In the genomic region with DNA sequence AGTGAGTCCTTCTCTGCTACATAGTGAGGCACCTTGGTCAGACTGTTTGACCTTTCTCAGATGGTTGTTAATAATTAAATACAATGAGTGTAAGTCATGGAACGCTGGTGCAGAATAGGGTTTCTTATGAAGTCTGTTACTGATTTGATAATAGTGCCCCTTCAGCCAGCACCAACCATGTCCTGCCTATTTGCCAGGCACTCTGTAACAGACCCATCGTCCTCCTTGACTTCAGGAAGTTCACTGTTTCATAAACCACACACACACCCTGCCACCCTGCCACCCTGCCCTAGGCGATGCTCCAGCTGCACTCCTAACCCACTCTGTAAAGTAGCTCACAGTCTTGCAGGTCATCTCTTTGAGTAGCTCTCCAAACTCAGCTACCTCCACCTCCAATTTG, we compare ENCODE assay signal across 21 mouse cellular contexts. TPM values are rescaled to one million over a fixed set of nuclear protein-coding genes. Genes with fewer than 3 reads are reported as not detected.
DNase-seq lines count a peak whose midpoint lies in the region; ATAC-seq and TF ChIP-seq lines count a peak whose summit lies in the region.
"Had no signal": no experiment of that assay in that cellular context is flagged by ENCODE, and none has a peak within 500 bp of the region (broad histone marks: within the 10 kb centered on the region; RNA-seq: fewer than 3 reads in every experiment).

No protein-coding gene starts in this region.

- TF ChIP-seq CTCF in liver, adult 2 months (IDR thresholded peaks at IDR 0.05; ENCODE audit: low read depth, low read length) = no peak
- no peak for TF ChIP-seq CTCF in liver, postnatal 0 days (IDR thresholded peaks at IDR 0.05; ENCODE audit: low read depth)
- no peak for TF ChIP-seq CTCF in hindbrain, postnatal 0 days (IDR thresholded peaks at IDR 0.05; ENCODE audit: low read depth)

- no peaks in the 10 kb centered on the region; the same call in 1 of the 2 replicates for H3K36me3 ChIP-seq in liver, adult 2 months (ENCODE audit: control insufficient read depth, insufficient read depth, low read length)
- no peaks in the 10 kb centered on the region for H3K36me3 ChIP-seq in liver, postnatal 0 days (replicated peaks; ENCODE audit: insufficient read depth, low read length)
- 0 out of 2 replicates have a peak, but pooled peaks cover under 1% of the 10 kb centered on the region for H3K36me3 ChIP-seq in kidney, embryonic 14.5 days (ENCODE audit: control insufficient read depth, insufficient read depth, low read length)
- H3K36me3 ChIP-seq in hindbrain, postnatal 0 days (ENCODE audit: insufficient read depth, low read length) = no peaks in the 10 kb centered on the region
- H3K36me3 ChIP-seq: hindbrain, embryonic 13.5 days; intestine, embryonic 15.5 days had no signal

- H3K4me2 ChIP-seq in liver, postnatal 0 days (ENCODE audit: low read depth, low read length) = no peak overlapping the region
- H3K4me2 ChIP-seq in kidney, embryonic 14.5 days (replicated peaks; ENCODE audit: low read depth, low read length) = peak overlapping the region; percentile 22; the same call in 1 of the 2 replicates
- H3K4me2 ChIP-seq in hindbrain, postnatal 0 days (ENCODE audit: low read depth, low read length) = no peak overlapping the region
- H3K4me2 ChIP-seq: embryonic facial prominence, embryonic 13.5 days had no signal

- no peaks in the 10 kb centered on the region for H3K9me3 ChIP-seq in liver, postnatal 0 days (ENCODE audit: low read length)
- no peaks in the 10 kb centered on the region for H3K9me3 ChIP-seq in kidney, embryonic 14.5 days (ENCODE audit: control insufficient read depth, low read length)
- H3K9me3 ChIP-seq in hindbrain, postnatal 0 days (ENCODE audit: low read length) = no peaks in the 10 kb centered on the region
- H3K9me3 ChIP-seq: embryonic facial prominence, embryonic 13.5 days; hindbrain, embryonic 13.5 days; intestine, embryonic 15.5 days had no signal

- no peak overlapping the region for H3K4me3 ChIP-seq in liver, adult 2 months (ENCODE audit: insufficient read depth, low read depth, low read length)
- H3K4me3 ChIP-seq in liver, postnatal 0 days (ENCODE audit: low read depth, low read length) = no peak overlapping the region
- no peak overlapping the region; the same call in 1 of the 2 replicates for H3K4me3 ChIP-seq in kidney, embryonic 14.5 days (ENCODE audit: low read length)
- H3K4me3 ChIP-seq in hindbrain, postnatal 0 days (ENCODE audit: low read length) = no peak overlapping the region
- H3K4me3 ChIP-seq: embryonic facial prominence, embryonic 13.5 days; hindbrain, embryonic 13.5 days; intestine, embryonic 15.5 days; left cerebral cortex, adult 2 months had no signal

- WGBS in liver, adult 2 months = 22% methylated on average over 3 of the region's 3 CpGs
- 35% methylated on average over 3 of the region's 3 CpGs for WGBS in liver, postnatal 0 days (ENCODE audit: insufficient replicate concordance)
- 47% methylated on average over 3 of the region's 3 CpGs for WGBS in kidney, embryonic 14.5 days
- 84% methylated on average over 3 of the region's 3 CpGs for WGBS in hindbrain, postnatal 0 days

- TF ChIP-seq POLR2A in liver, adult 2 months (IDR thresholded peaks at IDR 0.05; ENCODE audit: extremely low read depth, insufficient read depth, low read length) = no peak

- no peaks in the 10 kb centered on the region for H3K27me3 ChIP-seq in liver, adult 2 months (ENCODE audit: control insufficient read depth, insufficient read depth, low read length)
- H3K27me3 ChIP-seq in liver, postnatal 0 days (ENCODE audit: insufficient read depth, low read length) = peaks cover 5% of the 10 kb centered on the region
- H3K27me3 ChIP-seq in kidney, embryonic 14.5 days (ENCODE audit: control insufficient read depth, insufficient read depth, low read length) = no peaks in the 10 kb centered on the region
- no peaks in the 10 kb centered on the region for H3K27me3 ChIP-seq in hindbrain, postnatal 0 days (ENCODE audit: insufficient read depth, low read length)
- H3K27me3 ChIP-seq: intestine, embryonic 15.5 days had no signal

- H3K9ac ChIP-seq in liver, adult 2 months (ENCODE audit: low read depth, low read length) = no peak overlapping the region
- no peak overlapping the region for H3K9ac ChIP-seq in liver, postnatal 0 days (replicated peaks)
- no peak overlapping the region for H3K9ac ChIP-seq in kidney, embryonic 14.5 days (ENCODE audit: low read depth, low read length)
- no peak overlapping the region for H3K9ac ChIP-seq in hindbrain, postnatal 0 days (replicated peaks; ENCODE audit: low read length)
- H3K9ac ChIP-seq: embryonic facial prominence, embryonic 13.5 days; intestine, embryonic 15.5 days had no signal

- peak; percentile 87 for DNase-seq in liver, adult 2 months (ENCODE audit: extremely low read depth, low read depth, low spot score)
- DNase-seq in liver, postnatal 0 days = no peak
- DNase-seq in kidney, adult 18-20 months = peak; percentile 65
- DNase-seq in kidney, postnatal 36 days = peak; percentile 66 to 73
- DNase-seq in spleen, postnatal 10 days (ENCODE audit: low spot score in 2 of 2) = no peak
- DNase-seq in urinary bladder, postnatal 25 days (ENCODE audit: low spot score) = no peak
- no peak for DNase-seq in hindbrain, postnatal 0 days (ENCODE audit: low spot score)
- DNase-seq: adrenal gland, adult 2 months; cerebellum, postnatal 10 days; gastrocnemius, postnatal 36 days; heart, postnatal 10 days; left cerebral cortex, postnatal 4 days; lung, postnatal 14 days; right cerebral cortex, postnatal 4 days; thymus, postnatal 4 days had no signal

- ATAC-seq in liver, postnatal 0 days = no peak
- no peak for ATAC-seq in kidney, embryonic 14.5 days (ENCODE audit: low FRiP score, low TSS enrichment)
- no peak for ATAC-seq in hindbrain, postnatal 0 days
- ATAC-seq: forebrain, embryonic 14.5 days; intestine, embryonic 15.5 days had no signal

- peaks cover 15% of the 10 kb centered on the region for H3K4me1 ChIP-seq in liver, adult 2 months (ENCODE audit: control insufficient read depth, insufficient read depth, low read length)
- H3K4me1 ChIP-seq in liver, postnatal 0 days (ENCODE audit: insufficient read depth) = peaks cover 13% of the 10 kb centered on the region; the same call in 1 of the 2 replicates
- peaks cover 19% of the 10 kb centered on the region for H3K4me1 ChIP-seq in kidney, embryonic 14.5 days (ENCODE audit: control insufficient read depth, insufficient read depth, low read length)
- H3K4me1 ChIP-seq in hindbrain, postnatal 0 days (ENCODE audit: insufficient read depth, low read length) = no peaks in the 10 kb centered on the region

- TF ChIP-seq EP300 in liver, postnatal 0 days (IDR thresholded peaks at IDR 0.05; ENCODE audit: low read depth) = no peak

- H3K79me2 ChIP-seq in liver, adult 2 months (ENCODE audit: control insufficient read depth, insufficient read depth, low read length) = peaks cover 2% of the 10 kb centered on the region

- peak overlapping the region; percentile 8 for H3K27ac ChIP-seq in liver, adult 2 months (replicated peaks; ENCODE audit: insufficient read depth, low read depth, low read length)
- no peak overlapping the region; the same call in 1 of the 2 replicates for H3K27ac ChIP-seq in liver, postnatal 0 days (ENCODE audit: low read depth)
- peak overlapping the region; percentile 52; the same call in 1 of the 2 replicates for H3K27ac ChIP-seq in kidney, embryonic 14.5 days (ENCODE audit: low read depth, low read length)
- H3K27ac ChIP-seq in hindbrain, postnatal 0 days = no peak overlapping the region
- H3K27ac ChIP-seq: embryonic facial prominence, embryonic 13.5 days; intestine, embryonic 15.5 days had no signal

RNA-seq across cellular contexts. Expression of a gene that starts 2.1 kb away (rescaled TPM):
- 60.4 and 60.5 TPM in 2 replicates for total RNA-seq in liver, adult 2 months (2014; rRNA removed)
- 101 and 108 TPM in 2 replicates for polyA plus RNA-seq in liver, adult 2 months (2012; rRNA removed)
- 31.7 and 32.4 TPM in 2 replicates for polyA plus RNA-seq in liver, postnatal 0 days (2015; fragmentation: Nextera tagmentation; extraction: Ambion mirVana)
- 19.2 and 31.9 TPM in 2 replicates for polyA plus RNA-seq in kidney, embryonic 14.5 days (2014; fragmentation: Nextera tagmentation; extraction: Ambion mirVana)
- total RNA-seq in hindbrain, postnatal 0 days (2014; rRNA removed) = 24.3 and 31.4 TPM in 2 replicates
- 31.8 and 33.5 TPM in 2 replicates for polyA plus RNA-seq in hindbrain, postnatal 0 days (2015; fragmentation: Nextera tagmentation; extraction: Ambion mirVana)

RNA-seq across cellular contexts. Expression of a gene that starts 2.2 kb away (rescaled TPM):
- 11.5 and 12.1 TPM in 2 replicates for total RNA-seq in liver, adult 2 months (2014; rRNA removed)
- 4.8 and 6.3 TPM in 2 replicates for polyA plus RNA-seq in liver, adult 2 months (2012; rRNA removed)
- polyA plus RNA-seq in liver, postnatal 0 days (2015; fragmentation: Nextera tagmentation; extraction: Ambion mirVana) = 4.5 and 4.7 TPM in 2 replicates
- polyA plus RNA-seq in kidney, embryonic 14.5 days (2014; fragmentation: Nextera tagmentation; extraction: Ambion mirVana) = 19.9 and 42.0 TPM in 2 replicates
- total RNA-seq in hindbrain, postnatal 0 days (2014; rRNA removed) = 4.4 and 4.7 TPM in 2 replicates
- polyA plus RNA-seq in hindbrain, postnatal 0 days (2015; fragmentation: Nextera tagmentation; extraction: Ambion mirVana) = 2.1 TPM in 2 replicates

Comparison
In these comparisons a context has a peak if more than half of its experiments do, and no peak if none do; other contexts are left out.
1. DNase-seq: peak in liver, adult 2 months (single experiment), kidney, adult 18-20 months (single experiment) and kidney, postnatal 36 days (2 of 2); none in liver, postnatal 0 days (single experiment), spleen, postnatal 10 days (0 of 2), urinary bladder, postnatal 25 days (single experiment) and hindbrain, postnatal 0 days (single experiment).
2. H3K27ac ChIP-seq: peak in liver, adult 2 months (single experiment) and kidney, embryonic 14.5 days (single experiment); none in liver, postnatal 0 days (single experiment) and hindbrain, postnatal 0 days (single experiment).